Mouse (Mus musculus): Measurements from ENCODE around the gene Snapin. TPM values are rescaled to one million over a fixed set of nuclear protein-coding genes. Genes with fewer than 3 reads are reported as not detected.

The Snapin gene
- total and polyA plus RNA-seq, 3 experiments = 18.9 to 39.8 (median 37.8) TPM

- H3K36me3 ChIP-seq (replicated peaks in 1 of 2; ENCODE audit: control insufficient read depth in 1 of 2, insufficient read depth in 1 of 2, low read length in 1 of 2) = peaks cover 2 to 20% of the 10 kb centered on the region in 2 experiments
- no peak overlapping the region for H3K4me3 ChIP-seq (replicated peaks in 1 of 3; ENCODE audit: low read depth in 2 of 3, low read length in 2 of 3, poor library complexity in 1 of 3)
- in situ Hi-C loops (cut with MboI; ENCODE audit: low pct_ligation_motif_present, low pct_unique_long_range_greater_than_20kb, low sequenced_read_pairs) = no loop called here
- H3K4me2 ChIP-seq (ENCODE audit: insufficient read depth, low read depth, poor library complexity, severe bottlenecking) = no peak overlapping the region
- H3K79me2 ChIP-seq (replicated peaks; ENCODE audit: control insufficient read depth, extremely low read depth, insufficient read depth, poor library complexity, severe bottlenecking) = peaks cover 10% of the 10 kb centered on the region
- no peak for DNase-seq (ENCODE audit: extremely low read depth)
- H3K4me1 ChIP-seq (ENCODE audit: control insufficient read depth in 1 of 2, insufficient read depth in 2 of 2) = peaks cover 9 to 18% of the 10 kb centered on the region in 2 experiments; a peak in 2 of 4 replicates
- TF ChIP-seq POLR2A (IDR thresholded peaks at IDR 0.05; ENCODE audit: low read depth, low read length) (no peak), JUN (IDR thresholded peaks at IDR 0.05; ENCODE audit: insufficient read depth, low read depth, low read length) (no peak), ZMIZ1 (IDR thresholded peaks at IDR 0.05; ENCODE audit: low read depth, low read length) (no peak), BHLHE40 (IDR thresholded peaks at IDR 0.05; ENCODE audit: low read depth, low read length) (no peak), MEF2A (IDR thresholded peaks at IDR 0.05; ENCODE audit: borderline replicate concordance, low read depth, low read length) (no peak), MYC (IDR thresholded peaks at IDR 0.05; ENCODE audit: low read depth, low read length) (no peak), USF2 (conservative IDR thresholded peaks at IDR 0.05; ENCODE audit: low read depth, low read length) (no peak), NRF1 (IDR thresholded peaks at IDR 0.05; ENCODE audit: low read depth, low read length) (no peak), POLR2AphosphoS2 (IDR thresholded peaks at IDR 0.05; ENCODE audit: low read depth, low read length) (no peak), SIN3A (IDR thresholded peaks at IDR 0.05; ENCODE audit: low read length) (no peak), UBTF (IDR thresholded peaks at IDR 0.05; ENCODE audit: low read depth, low read length) (no peak), RCOR1 (conservative IDR thresholded peaks at IDR 0.05; ENCODE audit: low read depth, low read length) (no peak), HCFC1 (IDR thresholded peaks at IDR 0.05; ENCODE audit: low read depth, low read length) (no peak), RAD21 (IDR thresholded peaks at IDR 0.05; ENCODE audit: low read depth, low read length) (no peak), NELFE (IDR thresholded peaks at IDR 0.05; ENCODE audit: low read depth, low read length) (no peak), ZC3H11A (IDR thresholded peaks at IDR 0.05; ENCODE audit: low read depth, low read length) (no peak), CTCF (conservative IDR thresholded peaks at IDR 0.05 in 1 of 2, IDR thresholded peaks at IDR 0.05 in 1 of 2; ENCODE audit: low read depth in 2 of 2, low read length in 2 of 2) (no peak)
- no peak overlapping the region for H3K27ac ChIP-seq (ENCODE audit: insufficient read depth, low read depth)
- dilution Hi-C loops (cut with MboI; ENCODE audit: extremely low pct_ligation_motif_present, extremely low pct_unique_long_range_greater_than_20kb, low sequenced_read_pairs) = no loop called here
- no peak overlapping the region for H3K9ac ChIP-seq (ENCODE audit: insufficient read depth, low read depth)
- no peaks in the 10 kb centered on the region for H3K9me3 ChIP-seq (replicated peaks; ENCODE audit: low read length)
- no peaks in the 10 kb centered on the region for H3K27me3 ChIP-seq (replicated peaks)
Observed at GRCm38 (mm10) chr3:90512948-90513642, 22.3 kb upstream of the Snapin start.

GRCm38 (mm10) chr3:90512276-90512675 is 21.4 kb upstream of the Snapin start:
- no peak overlapping the region for H3K4me2 ChIP-seq (ENCODE audit: insufficient read depth, low read depth, poor library complexity, severe bottlenecking)
- no peak overlapping the region for H3K27ac ChIP-seq (ENCODE audit: insufficient read depth, low read depth)
- H3K36me3 ChIP-seq (replicated peaks in 1 of 2; ENCODE audit: control insufficient read depth in 1 of 2, insufficient read depth in 1 of 2, low read length in 1 of 2) = peaks cover 4 to 19% of the 10 kb centered on the region in 2 experiments
- no peak for TF ChIP-seq NRF1 (IDR thresholded peaks at IDR 0.05; ENCODE audit: low read depth, low read length)
- no peak for TF ChIP-seq KAT2A (IDR thresholded peaks at IDR 0.05; ENCODE audit: insufficient replicate concordance, low read length)
- TF ChIP-seq HCFC1 (IDR thresholded peaks at IDR 0.05; ENCODE audit: low read depth, low read length) = no peak
- no peak for TF ChIP-seq BHLHE40 (IDR thresholded peaks at IDR 0.05; ENCODE audit: low read depth, low read length)
- TF ChIP-seq CHD1 (IDR thresholded peaks at IDR 0.05; ENCODE audit: low read depth, low read length) = no peak
- no peak for TF ChIP-seq ZKSCAN1 (IDR thresholded peaks at IDR 0.05; ENCODE audit: borderline replicate concordance, low read depth, low read length)
- TF ChIP-seq TCF12 (IDR thresholded peaks at IDR 0.05; ENCODE audit: low read depth, low read length) = no peak
- TF ChIP-seq JUND (conservative IDR thresholded peaks at IDR 0.05; ENCODE audit: low read depth, low read length) = no peak
- no peak for TF ChIP-seq SMC3 (IDR thresholded peaks at IDR 0.05; ENCODE audit: low read depth, low read length)
- no peak for TF ChIP-seq CTCF (conservative IDR thresholded peaks at IDR 0.05 in 1 of 2, IDR thresholded peaks at IDR 0.05 in 1 of 2; ENCODE audit: low read depth in 2 of 2, low read length in 2 of 2)
- no peak for TF ChIP-seq ZMIZ1 (IDR thresholded peaks at IDR 0.05; ENCODE audit: low read depth, low read length)
- no peak for TF ChIP-seq MXI1 (IDR thresholded peaks at IDR 0.05; ENCODE audit: low read depth, low read length)
- no peak for TF ChIP-seq MAX (IDR thresholded peaks at IDR 0.05; ENCODE audit: low read length)
- no peak for TF ChIP-seq TBP (conservative IDR thresholded peaks at IDR 0.05; ENCODE audit: low read depth, low read length)
- TF ChIP-seq E2F4 (IDR thresholded peaks at IDR 0.05; ENCODE audit: insufficient replicate concordance, low read depth, low read length) = no peak
- TF ChIP-seq ZC3H11A (IDR thresholded peaks at IDR 0.05; ENCODE audit: low read depth, low read length) = no peak
- no peaks in the 10 kb centered on the region for H3K27me3 ChIP-seq (replicated peaks)
- H3K79me2 ChIP-seq (replicated peaks; ENCODE audit: control insufficient read depth, extremely low read depth, insufficient read depth, poor library complexity, severe bottlenecking) = peaks cover 18% of the 10 kb centered on the region
- peaks cover 9 to 26% of the 10 kb centered on the region in 2 experiments; a peak in 2 of 4 replicates for H3K4me1 ChIP-seq (ENCODE audit: control insufficient read depth in 1 of 2, insufficient read depth in 2 of 2)
- in situ Hi-C loops (cut with MboI; ENCODE audit: low pct_ligation_motif_present, low pct_unique_long_range_greater_than_20kb, low sequenced_read_pairs) = no loop called here
- H3K9me3 ChIP-seq (replicated peaks; ENCODE audit: low read length) = no peaks in the 10 kb centered on the region
- dilution Hi-C loops (cut with MboI; ENCODE audit: extremely low pct_ligation_motif_present, extremely low pct_unique_long_range_greater_than_20kb, low sequenced_read_pairs) = no loop called here
- DNase-seq (ENCODE audit: extremely low read depth) = no peak
- no peak overlapping the region for H3K9ac ChIP-seq (ENCODE audit: insufficient read depth, low read depth)
- no peak overlapping the region for H3K4me3 ChIP-seq (replicated peaks in 1 of 3; ENCODE audit: low read depth in 2 of 3, low read length in 2 of 3, poor library complexity in 1 of 3)
